Mouse (Mus musculus): Measurements from ENCODE around the gene Fis1.
"Not testable (repeated sequence)": the region's sequence is repeated elsewhere in the genome, so short reads cannot be mapped to it uniquely, and the experiment has no call there.

GRCm38 (mm10) chr5:136949551-136950336 lies 3.3 kb upstream of the Fis1 start:
- not testable (repeated sequence) for TF ChIP-seq CTCF, EP300 (IDR thresholded peaks at IDR 0.05)

All from lung, postnatal 0 days (tissue).